Mouse (Mus musculus): Measurements from ENCODE around the gene Abca7. TPM values are rescaled to one million over a fixed set of nuclear protein-coding genes. Genes with fewer than 3 reads are reported as not detected.

Gene Abca7
- polyA plus RNA-seq, 1 experiment from 2014 or later: 7.7 TPM

GRCm38 (mm10) chr10:79969124-79969568 is 27.1 kb upstream of the Abca7 start:
- no peak for ATAC-seq (replicated peaks; ENCODE audit: low FRiP score)
- H3K27ac ChIP-seq (ENCODE audit: low read depth, low read length): no peak overlapping the region
- WGBS: 29% methylated on average over 3 of the region's 3 CpGs

GRCm38 (mm10) chr10:79970415-79971182 is 25.7 kb upstream of the Abca7 start, which contains the start of gene Grin3b:
Grin3b (plus strand) TSS chr10:79970715.
- Histone ChIP-seq H3K4me3 (ENCODE audit: low read depth, low read length) (peak within 1 kb of the TSS; percentile 45), H3K9me3 (ENCODE audit: control insufficient read depth, low read length) (no peaks in the 10 kb centered on the region), H3K36me3 (ENCODE audit: control insufficient read depth, insufficient read depth, low read length) (peaks cover 30% of the 10 kb centered on the region)

More at GRCm38 (mm10) chr10:79969124-79969568, 27.1 kb upstream of the Abca7 start:
- no peak overlapping the region for H3K9ac ChIP-seq (ENCODE audit: low read depth, low read length)
- H3K9me3 ChIP-seq (ENCODE audit: control insufficient read depth, low read length): no peaks in the 10 kb centered on the region
- H3K4me3 ChIP-seq (ENCODE audit: low read depth, low read length): no peak overlapping the region
- DNase-seq (ENCODE audit: low spot score): no peak
- peaks cover 37% of the 10 kb centered on the region for H3K36me3 ChIP-seq (ENCODE audit: control insufficient read depth, insufficient read depth, low read length)
- H3K4me2 ChIP-seq: no peak overlapping the region
- H3K4me1 ChIP-seq (replicated peaks; ENCODE audit: control insufficient read depth, insufficient read depth, low read length): peaks cover 5% of the 10 kb centered on the region; the same call in 1 of the 2 replicates
- H3K27me3 ChIP-seq (replicated peaks; ENCODE audit: control insufficient read depth, insufficient read depth, low read length): peaks cover 40% of the 10 kb centered on the region

GRCm38 (mm10) chr10:79971183-79971497 is 25.2 kb upstream of the Abca7 start:
- DNase-seq (ENCODE audit: low spot score) (no peak), ATAC-seq (replicated peaks; ENCODE audit: low FRiP score) (no peak)
- 8% methylated on average over 21 of the region's 21 CpGs for WGBS
- peaks cover 3% of the 10 kb centered on the region for H3K9me3 ChIP-seq (ENCODE audit: control insufficient read depth, low read length)
- peak overlapping the region; percentile 55 for H3K9ac ChIP-seq (ENCODE audit: low read depth, low read length)
- H3K4me2 ChIP-seq: peak overlapping the region; percentile 70
- no peak overlapping the region for H3K27ac ChIP-seq (ENCODE audit: low read depth, low read length)
- peaks cover 5% of the 10 kb centered on the region; the same call in 1 of the 2 replicates for H3K4me1 ChIP-seq (replicated peaks; ENCODE audit: control insufficient read depth, insufficient read depth, low read length)
- H3K36me3 ChIP-seq (ENCODE audit: control insufficient read depth, insufficient read depth, low read length): peaks cover 30% of the 10 kb centered on the region
- peaks cover 40% of the 10 kb centered on the region for H3K27me3 ChIP-seq (replicated peaks; ENCODE audit: control insufficient read depth, insufficient read depth, low read length)
- H3K4me3 ChIP-seq (ENCODE audit: low read depth, low read length): peak overlapping the region; percentile 45

More at GRCm38 (mm10) chr10:79970415-79971182, 25.7 kb upstream of the Abca7 start, which contains the start of gene Grin3b:
- WGBS: 9% methylated on average over 47 of the region's 47 CpGs
- H3K4me1 ChIP-seq (replicated peaks; ENCODE audit: control insufficient read depth, insufficient read depth, low read length): peaks cover 5% of the 10 kb centered on the region; the same call in 1 of the 2 replicates
- DNase-seq (ENCODE audit: low spot score) (no peak), ATAC-seq (replicated peaks; ENCODE audit: low FRiP score) (no peak)
- H3K4me2 ChIP-seq: peak within 1 kb of the TSS; percentile 70
- peaks cover 40% of the 10 kb centered on the region for H3K27me3 ChIP-seq (replicated peaks; ENCODE audit: control insufficient read depth, insufficient read depth, low read length)
- peak within 1 kb of the TSS; percentile 55 for H3K9ac ChIP-seq (ENCODE audit: low read depth, low read length)
- H3K27ac ChIP-seq (ENCODE audit: low read depth, low read length): no peak within 1 kb of the TSS

GRCm38 (mm10) chr10:79972831-79973230 is 23.5 kb upstream of the Abca7 start:
- H3K9ac ChIP-seq (ENCODE audit: low read depth, low read length): no peak overlapping the region
- no peak overlapping the region for H3K27ac ChIP-seq (ENCODE audit: low read depth, low read length)
- peaks cover 19% of the 10 kb centered on the region for H3K9me3 ChIP-seq (ENCODE audit: control insufficient read depth, low read length)
- H3K36me3 ChIP-seq (ENCODE audit: control insufficient read depth, insufficient read depth, low read length): peaks cover 31% of the 10 kb centered on the region
- peaks cover 5% of the 10 kb centered on the region; the same call in 1 of the 2 replicates for H3K4me1 ChIP-seq (replicated peaks; ENCODE audit: control insufficient read depth, insufficient read depth, low read length)
- WGBS: 66% methylated on average over 14 of the region's 14 CpGs
- no peak for DNase-seq (ENCODE audit: low spot score)
- no peak overlapping the region for H3K4me3 ChIP-seq (ENCODE audit: low read depth, low read length)
- H3K27me3 ChIP-seq (replicated peaks; ENCODE audit: control insufficient read depth, insufficient read depth, low read length): peaks cover 40% of the 10 kb centered on the region
- ATAC-seq (replicated peaks; ENCODE audit: low FRiP score): no peak
- H3K4me2 ChIP-seq: no peak overlapping the region

GRCm38 (mm10) chr10:79974087-79974486 is 22.2 kb upstream of the Abca7 start:
- no peak overlapping the region for H3K4me2 ChIP-seq
- peaks cover 21% of the 10 kb centered on the region for H3K9me3 ChIP-seq (ENCODE audit: control insufficient read depth, low read length)
- 88% methylated on average over 21 of the region's 21 CpGs for WGBS
- no peak for ATAC-seq (replicated peaks; ENCODE audit: low FRiP score)
- H3K27me3 ChIP-seq (replicated peaks; ENCODE audit: control insufficient read depth, insufficient read depth, low read length): peaks cover 40% of the 10 kb centered on the region
- no peak overlapping the region for H3K9ac ChIP-seq (ENCODE audit: low read depth, low read length)
- DNase-seq (ENCODE audit: low spot score): no peak
- peaks cover 40% of the 10 kb centered on the region for H3K36me3 ChIP-seq (ENCODE audit: control insufficient read depth, insufficient read depth, low read length)
- H3K4me3 ChIP-seq (ENCODE audit: low read depth, low read length): no peak overlapping the region
- peaks cover 5% of the 10 kb centered on the region; the same call in 1 of the 2 replicates for H3K4me1 ChIP-seq (replicated peaks; ENCODE audit: control insufficient read depth, insufficient read depth, low read length)
- no peak overlapping the region for H3K27ac ChIP-seq (ENCODE audit: low read depth, low read length)

GRCm38 (mm10) chr10:79974668-79975067 is 21.6 kb upstream of the Abca7 start:
- WGBS: 80% methylated on average over 8 of the region's 8 CpGs
- Histone ChIP-seq H3K27ac (ENCODE audit: low read depth, low read length) (no peak overlapping the region), H3K9me3 (ENCODE audit: control insufficient read depth, low read length) (peaks cover 21% of the 10 kb centered on the region), H3K4me3 (ENCODE audit: low read depth, low read length) (no peak overlapping the region), H3K4me1 (replicated peaks; ENCODE audit: control insufficient read depth, insufficient read depth, low read length) (peaks cover 5% of the 10 kb centered on the region; the same call in 1 of the 2 replicates), H3K9ac (ENCODE audit: low read depth, low read length) (no peak overlapping the region), H3K4me2 (no peak overlapping the region), H3K36me3 (ENCODE audit: control insufficient read depth, insufficient read depth, low read length) (peaks cover 44% of the 10 kb centered on the region), H3K27me3 (replicated peaks; ENCODE audit: control insufficient read depth, insufficient read depth, low read length) (peaks cover 36% of the 10 kb centered on the region)
- ATAC-seq (replicated peaks; ENCODE audit: low FRiP score) (no peak), DNase-seq (ENCODE audit: low spot score) (no peak)

- Histone ChIP-seq H3K27me3 (replicated peaks; ENCODE audit: control insufficient read depth, insufficient read depth, low read length) (peaks cover 22% of the 10 kb centered on the region), H3K36me3 (ENCODE audit: control insufficient read depth, insufficient read depth, low read length) (peaks cover 49% of the 10 kb centered on the region), H3K4me1 (replicated peaks; ENCODE audit: control insufficient read depth, insufficient read depth, low read length) (peaks cover 7% of the 10 kb centered on the region; the same call in 1 of the 2 replicates), H3K4me3 (ENCODE audit: low read depth, low read length) (no peak overlapping the region), H3K4me2 (no peak overlapping the region), H3K9ac (ENCODE audit: low read depth, low read length) (no peak overlapping the region), H3K9me3 (ENCODE audit: control insufficient read depth, low read length) (peaks cover 21% of the 10 kb centered on the region), H3K27ac (ENCODE audit: low read depth, low read length) (no peak overlapping the region)
- ATAC-seq (replicated peaks; ENCODE audit: low FRiP score) (no peak), DNase-seq (ENCODE audit: low spot score) (no peak)
- WGBS: 85% methylated on average over 28 of the region's 28 CpGs
Observed at GRCm38 (mm10) chr10:79976071-79976721, 20.1 kb upstream of the Abca7 start.

GRCm38 (mm10) chr10:79976722-79977107 is 19.6 kb upstream of the Abca7 start:
- H3K27me3 ChIP-seq (replicated peaks; ENCODE audit: control insufficient read depth, insufficient read depth, low read length): peaks cover 17% of the 10 kb centered on the region
- no peak overlapping the region for H3K4me2 ChIP-seq
- 92% methylated on average over 36 of the region's 36 CpGs for WGBS
- ATAC-seq (replicated peaks; ENCODE audit: low FRiP score): no peak
- no peak for DNase-seq (ENCODE audit: low spot score)
- H3K27ac ChIP-seq (ENCODE audit: low read depth, low read length): no peak overlapping the region
- H3K36me3 ChIP-seq (ENCODE audit: control insufficient read depth, insufficient read depth, low read length): peaks cover 50% of the 10 kb centered on the region
- no peak overlapping the region for H3K9ac ChIP-seq (ENCODE audit: low read depth, low read length)
- peaks cover 21% of the 10 kb centered on the region for H3K9me3 ChIP-seq (ENCODE audit: control insufficient read depth, low read length)
- H3K4me1 ChIP-seq (replicated peaks; ENCODE audit: control insufficient read depth, insufficient read depth, low read length): peaks cover 12% of the 10 kb centered on the region; the same call in 1 of the 2 replicates
- H3K4me3 ChIP-seq (ENCODE audit: low read depth, low read length): no peak overlapping the region
